Mouse (Mus musculus): Measurements from ENCODE around the gene Det1. TPM values are rescaled to one million over a fixed set of nuclear protein-coding genes. Genes with fewer than 3 reads are reported as not detected.

The Det1 gene
- polyA plus RNA-seq, 1 experiment, result 11.0 TPM

DNA sequence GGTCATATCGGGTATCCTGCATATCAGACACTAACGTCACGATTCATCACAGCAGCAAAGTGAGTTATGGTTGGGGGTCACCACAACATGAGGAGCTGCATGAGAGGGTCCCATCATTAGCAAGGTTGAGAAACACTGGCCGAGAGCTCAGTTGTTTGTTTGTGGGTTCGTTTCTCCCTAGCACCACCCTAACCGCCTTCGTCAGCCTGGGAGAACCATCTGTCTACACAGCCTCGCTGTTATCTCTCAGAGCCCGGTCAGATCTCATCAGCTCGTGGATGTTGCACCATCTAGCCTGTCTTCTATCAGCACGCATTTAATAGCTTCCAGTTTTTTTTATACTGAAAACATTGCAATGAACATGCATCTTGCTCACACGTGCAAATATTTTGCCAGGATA, 28.7 kb downstream of the Det1 start:
- TF ChIP-seq CTCF (IDR thresholded peaks at IDR 0.05; ENCODE audit: insufficient read depth, low read length) (no peak), POLR2A (IDR thresholded peaks at IDR 0.05; ENCODE audit: borderline replicate concordance, extremely low read depth, low read depth, low read length) (no peak)
- WGBS, result 76% methylated on average over 12 of the region's 12 CpGs
- no peaks in the 10 kb centered on the region for H3K4me1 ChIP-seq (ENCODE audit: control insufficient read depth, insufficient read depth, low read length)
- no peak for DNase-seq
- H3K4me3 ChIP-seq (replicated peaks; ENCODE audit: extremely low read depth, low read depth, low read length), result no peak overlapping the region

DNA sequence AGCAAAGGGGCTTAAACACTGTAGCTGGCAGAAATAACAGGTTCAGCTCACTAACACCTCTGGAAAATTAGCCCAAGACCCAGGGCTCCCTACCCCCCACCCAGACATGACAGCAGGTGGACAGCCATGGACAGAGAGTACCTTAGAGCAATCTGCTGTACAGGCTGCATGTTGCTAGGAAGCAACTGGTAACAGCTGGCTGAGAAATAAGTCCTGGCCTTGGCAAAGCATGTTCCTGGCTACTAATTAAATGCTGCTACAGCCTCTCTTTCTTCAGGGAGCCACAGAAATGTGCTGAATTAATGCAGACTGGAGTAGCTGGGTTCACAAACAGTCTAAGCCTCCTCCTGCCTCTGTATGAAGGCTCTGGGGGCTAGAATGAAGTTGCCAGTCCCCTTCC, 32.3 kb downstream of the Det1 start:
- TF ChIP-seq POLR2A (IDR thresholded peaks at IDR 0.05; ENCODE audit: borderline replicate concordance, extremely low read depth, low read depth, low read length) (no peak), CTCF (IDR thresholded peaks at IDR 0.05; ENCODE audit: insufficient read depth, low read length) (no peak)
- no peaks in the 10 kb centered on the region for H3K4me1 ChIP-seq (ENCODE audit: control insufficient read depth, insufficient read depth, low read length)
- DNase-seq, result no peak
- no peak overlapping the region for H3K4me3 ChIP-seq (replicated peaks; ENCODE audit: extremely low read depth, low read depth, low read length)

DNA sequence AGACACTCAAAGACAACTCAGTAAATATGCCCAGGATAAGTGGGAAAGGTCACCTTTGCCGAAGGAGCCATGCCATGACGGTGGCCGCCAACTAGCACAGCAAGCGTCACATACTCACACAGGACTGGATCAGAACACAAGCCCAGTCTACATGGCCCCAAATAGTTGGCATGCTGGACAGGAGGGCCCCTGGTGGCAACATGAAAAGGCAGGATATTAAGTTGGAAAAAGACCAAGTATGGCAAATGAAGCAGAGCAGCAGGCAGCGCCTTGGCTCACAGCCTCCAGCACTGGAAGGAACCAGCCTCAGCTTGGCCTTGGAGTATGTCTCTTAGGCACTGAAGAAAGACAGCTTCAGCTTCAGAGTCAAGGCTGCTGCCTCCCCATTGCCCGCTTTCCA, 33.3 kb downstream of the Det1 start:
- no peak overlapping the region for H3K4me3 ChIP-seq (replicated peaks; ENCODE audit: extremely low read depth, low read depth, low read length)

DNA sequence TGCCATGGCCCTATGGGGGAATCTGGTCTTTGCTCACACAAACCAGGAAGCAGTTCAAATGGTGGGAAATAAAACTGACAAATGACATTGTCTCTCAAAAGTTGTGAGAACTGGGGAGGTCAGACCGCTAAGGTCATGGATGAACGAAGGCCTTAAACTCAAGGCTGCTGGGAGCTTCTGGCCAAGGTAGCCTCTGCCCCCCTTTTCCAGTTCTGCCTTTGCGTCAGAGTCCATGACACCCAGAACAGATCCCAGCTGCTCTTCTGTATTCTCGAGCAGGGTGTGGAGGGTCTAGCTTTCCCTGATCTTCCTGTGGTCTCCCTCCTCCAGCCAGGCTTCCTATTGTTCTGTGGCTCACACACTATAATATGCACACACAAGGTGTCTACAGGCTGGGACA, 39.9 kb downstream of the Det1 start:
- no peak for DNase-seq
- no peaks in the 10 kb centered on the region for H3K4me1 ChIP-seq (ENCODE audit: control insufficient read depth, insufficient read depth, low read length)
- H3K4me3 ChIP-seq (replicated peaks; ENCODE audit: extremely low read depth, low read depth, low read length), result no peak overlapping the region
- TF ChIP-seq POLR2A (IDR thresholded peaks at IDR 0.05; ENCODE audit: borderline replicate concordance, extremely low read depth, low read depth, low read length) (no peak), CTCF (IDR thresholded peaks at IDR 0.05; ENCODE audit: insufficient read depth, low read length) (no peak)
- 58% methylated on average over 4 of the region's 4 CpGs for WGBS

More for the DNA sequence above, 33.3 kb downstream of the Det1 start:
- H3K4me1 ChIP-seq (ENCODE audit: control insufficient read depth, insufficient read depth, low read length), result no peaks in the 10 kb centered on the region
- DNase-seq, result no peak
- WGBS, result 82% methylated on average over 6 of the region's 6 CpGs
- TF ChIP-seq POLR2A (IDR thresholded peaks at IDR 0.05; ENCODE audit: borderline replicate concordance, extremely low read depth, low read depth, low read length), result no peak
- no peak for TF ChIP-seq CTCF (IDR thresholded peaks at IDR 0.05; ENCODE audit: insufficient read depth, low read length)

DNA sequence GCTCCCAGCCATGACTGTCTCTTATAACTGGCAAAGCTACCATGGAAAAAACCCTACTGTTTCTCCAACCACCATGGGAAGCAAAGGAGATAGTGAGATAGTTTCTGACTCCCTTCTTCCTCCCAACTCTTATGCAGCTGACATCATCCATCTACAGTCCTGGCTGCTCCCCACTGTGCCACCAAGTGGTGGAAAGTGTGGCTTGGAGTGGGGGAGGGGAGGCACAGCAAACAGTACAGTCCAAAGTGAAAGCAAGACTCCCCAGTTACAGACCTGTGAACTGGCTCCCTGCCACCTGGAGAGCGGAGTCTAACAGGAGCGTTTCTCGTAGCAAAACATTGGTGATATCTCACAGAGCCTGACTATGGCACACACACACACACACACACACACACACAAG, 43.2 kb downstream of the Det1 start:
- Histone ChIP-seq H3K4me1 (ENCODE audit: control insufficient read depth, insufficient read depth, low read length) (no peaks in the 10 kb centered on the region), H3K4me3 (replicated peaks; ENCODE audit: extremely low read depth, low read depth, low read length) (no peak overlapping the region)
- DNase-seq, result no peak
- TF ChIP-seq CTCF (IDR thresholded peaks at IDR 0.05; ENCODE audit: insufficient read depth, low read length) (no peak), POLR2A (IDR thresholded peaks at IDR 0.05; ENCODE audit: borderline replicate concordance, extremely low read depth, low read depth, low read length) (no peak)
- WGBS, result 71% methylated on average over 3 of the region's 3 CpGs

DNA sequence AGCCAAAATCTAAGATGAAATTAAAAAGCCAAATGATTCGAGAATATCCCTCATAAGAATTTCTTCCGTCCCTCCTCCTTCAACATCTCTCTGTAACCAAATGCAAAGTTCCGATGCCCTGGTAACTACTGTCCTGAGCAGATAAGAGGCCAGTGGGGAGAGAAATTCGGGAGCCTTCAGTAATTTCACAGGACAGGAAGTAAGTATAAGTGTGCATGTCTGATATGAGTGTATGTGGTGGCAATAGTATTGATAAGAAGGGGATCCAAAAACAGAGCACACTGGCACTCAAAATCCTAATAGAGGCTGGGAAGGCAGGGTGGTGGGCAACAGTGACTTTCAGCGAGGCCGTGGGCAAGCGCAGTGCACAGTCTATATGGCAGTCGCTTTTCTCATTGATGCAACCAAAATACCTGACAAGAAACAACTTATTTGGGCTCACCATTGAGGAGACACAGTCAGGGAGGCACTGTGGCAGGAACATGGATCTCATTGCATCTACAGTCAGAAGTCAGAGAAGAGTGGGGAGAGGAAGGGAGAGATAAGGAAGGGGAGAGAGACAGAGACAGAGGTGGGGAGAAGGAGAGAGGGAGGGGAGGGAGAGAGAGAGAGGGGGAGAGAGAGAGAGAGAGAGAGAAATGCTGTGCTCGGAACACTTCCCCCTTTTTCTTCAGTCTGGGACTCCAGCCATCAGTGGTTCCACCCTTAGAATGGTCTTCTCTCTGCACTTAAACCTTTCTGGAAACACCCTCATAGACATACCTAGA, 47.1 kb downstream of the Det1 start:
- TF ChIP-seq POLR2A (IDR thresholded peaks at IDR 0.05; ENCODE audit: borderline replicate concordance, extremely low read depth, low read depth, low read length), result no peak
- TF ChIP-seq CTCF (IDR thresholded peaks at IDR 0.05; ENCODE audit: insufficient read depth, low read length), result no peak
- Histone ChIP-seq H3K4me3 (replicated peaks; ENCODE audit: extremely low read depth, low read depth, low read length) (no peak overlapping the region), H3K4me1 (ENCODE audit: control insufficient read depth, insufficient read depth, low read length) (no peaks in the 10 kb centered on the region)
- DNase-seq, result no peak
- 65% methylated on average over 9 of the region's 9 CpGs for WGBS

DNA sequence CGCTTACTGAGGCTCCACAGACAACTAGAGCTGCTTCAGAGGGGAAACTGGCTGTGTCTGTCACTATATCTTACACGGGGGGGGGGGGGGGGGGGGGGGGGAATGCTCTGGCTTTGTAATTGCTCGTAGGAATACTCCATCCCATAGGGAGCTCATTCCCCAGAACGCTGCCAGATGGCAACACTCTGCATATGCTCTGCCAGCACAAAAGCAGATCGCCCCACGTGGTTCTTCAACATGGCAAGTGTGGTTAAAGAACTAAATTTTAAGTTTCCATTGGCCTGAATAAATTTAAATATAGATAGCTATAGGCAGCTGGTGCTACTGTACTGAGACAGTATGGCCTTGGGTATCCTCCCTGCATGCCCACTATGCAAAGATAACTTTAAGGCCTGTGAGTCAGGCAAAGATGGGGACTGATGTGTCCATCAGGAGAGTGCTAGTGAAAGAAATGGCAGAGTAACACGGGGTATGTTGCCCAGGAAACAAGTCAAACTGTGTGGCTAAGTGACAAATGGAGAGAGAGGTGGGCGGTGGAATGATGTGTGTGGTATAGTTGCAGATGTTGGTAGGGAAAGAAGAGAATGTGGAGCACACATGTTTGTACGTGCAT, 49.1 kb downstream of the Det1 start:
- DNase-seq, result no peak
- Histone ChIP-seq H3K4me1 (ENCODE audit: control insufficient read depth, insufficient read depth, low read length) (no peaks in the 10 kb centered on the region), H3K4me3 (replicated peaks; ENCODE audit: extremely low read depth, low read depth, low read length) (no peak overlapping the region)
- 52% methylated on average over 9 of the region's 9 CpGs for WGBS
- TF ChIP-seq POLR2A (IDR thresholded peaks at IDR 0.05; ENCODE audit: borderline replicate concordance, extremely low read depth, low read depth, low read length) (no peak), CTCF (IDR thresholded peaks at IDR 0.05; ENCODE audit: insufficient read depth, low read length) (no peak)

DNA sequence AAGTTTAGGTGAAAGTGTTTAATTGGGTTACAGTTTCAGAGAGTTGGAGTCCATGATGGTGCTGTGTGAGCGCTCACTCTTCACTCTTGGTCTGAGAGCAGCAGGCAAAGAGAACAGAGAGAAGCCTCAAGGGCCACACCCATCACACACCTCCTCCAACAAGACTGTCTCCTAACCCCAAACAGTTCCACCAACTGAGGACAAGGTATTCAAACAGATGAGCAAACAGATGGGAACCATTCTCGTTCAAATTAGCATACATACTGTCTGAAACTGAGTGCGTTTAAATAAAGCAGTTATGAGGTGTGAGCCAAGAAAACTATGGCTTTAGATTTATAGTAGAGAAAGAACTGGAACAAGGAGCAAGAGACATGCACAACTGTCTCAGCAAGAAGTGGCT, 50.4 kb downstream of the Det1 start:
- 82% methylated on average over 3 of the region's 3 CpGs for WGBS
- no peak for DNase-seq
- no peaks in the 10 kb centered on the region for H3K4me1 ChIP-seq (ENCODE audit: control insufficient read depth, insufficient read depth, low read length)
- no peak overlapping the region for H3K4me3 ChIP-seq (replicated peaks; ENCODE audit: extremely low read depth, low read depth, low read length)
- TF ChIP-seq CTCF (IDR thresholded peaks at IDR 0.05; ENCODE audit: insufficient read depth, low read length), result no peak
- TF ChIP-seq POLR2A (IDR thresholded peaks at IDR 0.05; ENCODE audit: borderline replicate concordance, extremely low read depth, low read depth, low read length), result no peak

DNA sequence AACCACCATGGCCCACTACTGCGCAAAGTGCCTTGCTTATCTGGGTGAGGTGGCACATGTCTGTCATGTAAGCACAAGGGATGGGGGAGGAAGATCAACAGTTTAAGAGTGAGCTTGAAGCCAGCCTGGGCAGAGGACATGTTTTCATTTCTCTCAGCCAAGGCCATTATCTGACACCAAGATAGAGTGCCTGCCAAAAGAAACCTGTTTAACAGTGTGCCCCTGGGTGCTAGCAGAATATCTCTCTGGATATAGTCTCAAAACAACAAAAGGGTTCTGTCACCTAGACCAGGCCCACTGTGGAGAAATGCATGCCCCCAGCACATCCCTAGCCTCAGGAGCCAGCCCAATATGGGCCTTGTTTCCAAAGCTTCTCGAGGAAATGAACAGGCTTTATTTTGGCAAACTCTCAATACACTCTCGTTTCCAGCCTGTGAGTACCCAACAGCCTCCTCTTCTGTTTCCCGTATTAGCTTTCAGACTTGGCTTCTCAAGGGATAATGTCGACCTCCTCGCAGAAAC, 52.4 kb downstream of the Det1 start:
- WGBS, result 59% methylated on average over 6 of the region's 6 CpGs
- TF ChIP-seq CTCF (IDR thresholded peaks at IDR 0.05; ENCODE audit: insufficient read depth, low read length) (no peak), POLR2A (IDR thresholded peaks at IDR 0.05; ENCODE audit: borderline replicate concordance, extremely low read depth, low read depth, low read length) (no peak)
- Histone ChIP-seq H3K4me1 (ENCODE audit: control insufficient read depth, insufficient read depth, low read length) (no peaks in the 10 kb centered on the region), H3K4me3 (replicated peaks; ENCODE audit: extremely low read depth, low read depth, low read length) (no peak overlapping the region)
- no peak for DNase-seq

All from lung, adult 2 months (tissue).